Mouse (Mus musculus) heart, adult 9 months (tissue): ENCODE measurements around the gene Sdhaf3.
"Not testable (repeated sequence)": the region's sequence is repeated elsewhere in the genome, so short reads cannot be mapped to it uniquely, and the experiment has no call there.

Experiments used
- DNase-seq, 2 experiments: peaks; one replicate each; pipeline ENCODE4 v3.0.0; 2022; ENCODE audit warnings: low spot score in 2 of 2

Gene Sdhaf3

DNA sequence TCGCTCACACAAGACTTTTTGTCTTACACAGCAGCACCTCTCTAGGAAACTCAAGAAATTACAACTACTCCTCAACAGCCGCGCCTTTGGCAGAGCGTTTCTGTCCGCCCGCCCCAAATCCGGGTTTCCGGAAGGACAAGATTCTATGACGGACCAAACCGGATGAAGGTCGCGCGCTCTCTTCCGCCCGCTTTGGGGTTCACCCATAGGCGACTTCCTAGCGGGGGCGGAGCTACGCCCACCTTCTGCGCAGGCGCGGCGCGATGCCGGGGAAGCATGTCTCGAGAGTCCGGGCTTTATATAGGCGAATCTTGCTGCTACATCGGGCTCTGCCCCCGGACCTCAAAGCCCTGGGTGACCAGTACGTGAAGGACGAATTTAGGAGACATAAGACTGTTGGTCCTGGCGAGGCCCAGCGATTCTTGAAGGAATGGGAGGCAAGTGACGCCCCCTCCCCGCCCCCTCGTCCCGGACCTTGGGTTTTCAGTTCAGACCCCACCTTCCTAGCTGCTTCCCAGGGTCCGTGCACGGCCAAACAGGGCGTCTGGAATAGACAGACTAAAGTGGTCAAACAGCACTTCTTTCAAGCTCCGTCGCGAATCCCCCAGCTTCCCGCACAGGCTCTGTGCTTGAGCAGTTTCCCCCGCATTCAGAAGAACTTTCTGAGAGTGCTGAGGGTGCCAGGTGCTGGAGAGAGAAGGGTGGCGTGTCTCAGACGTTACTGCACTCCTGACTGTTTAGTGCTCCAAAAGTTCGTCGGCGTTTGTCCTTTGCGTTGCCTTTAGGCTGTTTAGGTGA is at the start of gene Sdhaf3:
Sdhaf3 (plus strand) TSS at position 241 of the 798 bp plus-strand sequence.
- peak; percentile 90 to 95 for DNase-seq

DNA sequence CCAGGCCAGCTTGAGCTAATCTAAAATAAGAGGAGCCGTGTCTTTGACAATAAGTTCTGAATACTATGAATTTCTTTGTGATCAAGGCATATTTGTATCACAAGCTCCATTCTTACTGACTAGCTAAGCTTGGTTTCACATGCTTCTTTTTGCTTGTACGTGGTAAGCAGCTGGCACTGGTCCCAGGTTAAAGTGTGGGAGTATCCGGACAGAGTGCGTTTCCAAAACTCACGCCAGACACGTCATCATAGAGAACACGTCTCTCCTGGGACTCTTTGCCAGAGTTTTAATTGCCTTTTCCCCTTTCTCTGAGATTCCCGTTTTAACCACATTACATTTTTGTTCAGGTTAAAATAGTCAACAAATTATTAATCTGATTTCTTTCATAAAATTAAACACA is 46.2 kb upstream of the Sdhaf3 start:
- DNase-seq, result peak; percentile 69 to 86

DNA sequence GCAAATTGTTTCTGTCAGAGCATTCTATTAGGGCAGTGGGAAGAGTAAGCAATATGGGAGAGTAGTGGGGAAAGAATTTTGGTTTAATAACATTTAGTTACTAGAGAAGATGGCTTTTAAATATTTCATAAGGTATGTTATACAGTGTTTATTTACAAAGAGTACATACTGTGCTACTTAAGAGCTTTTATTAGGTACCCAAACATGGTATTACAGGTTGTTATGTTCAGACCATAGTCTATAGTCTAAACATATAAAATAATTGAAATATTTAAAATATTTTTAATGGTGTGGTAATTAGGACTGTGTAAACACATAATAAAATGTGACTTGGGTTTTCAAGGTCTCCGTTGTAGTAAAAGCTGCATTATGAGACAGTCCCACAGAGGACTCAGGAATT is 41.5 kb upstream of the Sdhaf3 start:
- DNase-seq, result no peak

DNA sequence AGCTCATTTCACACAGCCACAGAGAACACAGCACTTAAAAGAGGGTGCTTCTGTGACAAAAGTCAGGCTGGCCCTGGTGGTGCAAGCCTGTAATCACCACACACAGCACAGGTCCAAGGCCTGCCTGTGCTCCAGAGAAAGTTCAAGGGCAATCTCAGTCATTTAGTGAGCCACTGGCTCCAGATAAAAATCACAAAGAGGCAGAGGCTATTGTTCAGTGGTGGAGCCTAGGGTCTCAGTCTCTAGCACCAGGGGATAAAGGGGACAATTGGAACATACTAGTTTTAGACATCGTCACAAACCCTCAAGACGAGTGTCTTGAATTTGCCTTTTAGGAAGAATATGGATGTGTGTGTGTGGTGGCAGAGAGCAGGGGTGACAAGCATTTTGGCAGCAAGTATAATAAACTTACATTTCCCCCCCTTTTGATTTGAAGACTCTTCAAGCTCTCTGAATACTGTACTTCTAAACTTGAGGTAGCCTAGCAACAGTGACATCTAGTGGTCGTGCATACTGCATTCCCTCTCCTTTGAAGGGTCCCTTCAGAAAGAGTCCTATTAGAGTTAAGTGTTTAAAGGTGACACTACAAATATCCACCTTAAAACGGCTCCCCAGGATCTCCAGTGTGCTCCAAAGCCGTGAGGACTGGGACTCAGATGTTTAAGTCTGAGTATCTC is 40.8 kb upstream of the Sdhaf3 start:
- peak; percentile 9 to 26 for DNase-seq

DNA sequence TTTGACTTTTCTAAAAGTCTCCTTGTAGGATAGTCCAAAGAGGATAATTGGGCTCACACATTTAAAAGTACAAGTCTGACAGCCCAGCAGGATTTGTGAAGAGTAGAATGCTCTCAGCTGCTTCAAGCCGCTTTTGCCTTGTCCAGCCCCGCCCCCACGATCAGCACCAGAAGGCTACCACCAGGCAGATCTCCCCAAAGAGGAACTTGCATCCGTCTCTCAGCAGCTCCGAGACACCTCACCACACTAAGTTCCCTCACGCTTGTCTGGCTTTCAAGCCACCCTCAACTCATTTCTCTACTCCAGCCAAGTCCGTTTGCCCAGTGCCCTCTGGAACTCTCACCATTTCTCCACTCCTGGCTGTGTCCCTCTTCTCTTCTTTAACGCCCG is 40.3 kb upstream of the Sdhaf3 start:
- DNase-seq, result no peak

DNA sequence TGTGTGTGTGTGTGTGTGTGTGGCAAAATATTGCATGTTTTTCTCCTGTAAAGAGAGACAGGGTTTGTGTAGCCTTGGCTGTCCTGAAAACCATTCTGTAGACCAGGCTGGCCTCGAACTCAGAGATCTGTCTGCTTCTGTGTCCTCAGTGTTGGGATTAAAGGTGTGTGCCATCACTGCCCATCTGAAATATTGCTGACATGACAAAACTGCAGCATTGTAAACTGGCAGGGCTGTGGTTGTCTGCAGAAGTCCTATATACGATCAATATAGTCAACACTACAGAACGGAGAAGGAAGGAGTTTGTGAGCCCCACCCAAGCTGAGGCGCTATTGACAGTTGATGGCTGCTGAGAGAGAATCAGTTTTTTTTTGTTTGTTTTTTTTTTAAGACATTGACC is 38.5 kb upstream of the Sdhaf3 start:
- no peak for DNase-seq

DNA sequence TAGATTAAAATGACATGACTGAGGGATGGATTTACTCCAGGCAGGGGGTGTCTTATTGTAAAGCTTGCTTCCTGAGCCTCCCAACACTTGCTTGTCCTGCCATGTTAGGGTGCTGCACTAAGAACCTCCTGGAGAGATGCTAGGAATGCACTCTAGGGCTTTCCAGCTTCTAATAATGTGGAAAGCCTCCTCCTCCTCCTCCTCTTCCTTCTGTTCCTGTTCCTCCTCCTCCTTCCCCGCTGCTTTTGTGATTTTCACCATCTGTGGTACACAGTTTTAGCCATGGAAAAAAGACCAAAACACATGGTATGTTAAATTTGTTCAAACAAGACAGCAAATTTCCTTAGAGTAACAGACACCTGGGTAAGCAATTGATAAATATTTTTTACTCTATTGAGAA is 30.5 kb upstream of the Sdhaf3 start:
- no peak for DNase-seq

DNA sequence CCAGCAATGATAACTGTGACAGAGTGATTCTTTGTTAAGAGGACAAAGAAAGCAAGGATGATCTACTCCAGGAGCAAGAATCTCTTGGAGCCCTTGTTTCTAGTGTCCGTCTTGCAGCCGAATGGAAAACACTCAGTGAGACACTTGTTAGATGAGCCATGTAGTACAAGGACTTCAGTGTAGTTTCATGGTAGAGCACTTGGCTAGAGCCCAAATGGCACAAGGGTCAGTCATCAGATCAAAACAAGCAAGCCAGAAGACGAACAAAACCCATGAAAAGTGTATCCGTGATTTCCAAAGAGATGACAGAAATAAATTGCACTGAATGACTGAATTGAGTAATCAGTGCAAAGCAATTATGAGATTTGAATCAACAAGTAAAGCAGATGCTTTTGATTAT is 25.0 kb upstream of the Sdhaf3 start:
- no peak for DNase-seq

DNA sequence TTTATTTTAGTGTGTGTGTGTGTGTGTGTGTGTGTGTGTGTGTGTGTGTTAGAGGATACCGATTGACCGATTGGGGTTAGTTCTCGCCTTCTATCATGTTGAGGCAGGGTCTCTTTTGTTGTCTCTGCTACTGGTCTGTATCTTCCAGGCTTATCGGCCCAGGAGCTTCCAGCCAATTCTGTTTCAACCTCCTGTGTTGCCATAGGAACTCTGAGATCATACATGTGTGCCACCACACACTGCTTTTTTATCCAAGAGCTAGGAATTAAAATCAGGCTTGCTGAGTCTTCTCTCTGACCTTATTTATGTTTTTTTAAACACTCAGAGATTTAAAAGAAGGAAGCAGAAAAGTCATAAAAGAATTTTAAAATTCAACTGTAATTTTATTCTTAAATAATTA is 24.3 kb upstream of the Sdhaf3 start:
- DNase-seq, result no peak

DNA sequence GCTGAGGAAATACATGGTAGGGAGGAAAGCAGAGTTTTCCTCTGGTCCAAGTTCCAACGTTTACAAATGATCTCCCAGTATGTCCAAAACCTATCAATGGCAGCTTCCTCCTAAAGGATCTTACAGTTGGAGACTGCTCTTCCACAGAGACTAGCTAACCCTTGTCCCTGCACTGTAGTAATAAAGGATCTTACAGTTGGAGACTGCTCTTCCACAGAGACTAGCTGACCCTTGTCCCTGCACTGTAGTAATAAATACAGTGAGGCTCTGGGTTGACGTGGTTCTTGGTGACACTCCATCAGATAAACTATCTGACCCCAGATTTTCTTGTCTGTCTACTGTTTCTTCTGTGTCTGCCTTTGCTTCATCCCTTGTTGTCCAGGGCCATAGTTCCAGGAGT is 15.0 kb upstream of the Sdhaf3 start:
- DNase-seq, result no peak

DNA sequence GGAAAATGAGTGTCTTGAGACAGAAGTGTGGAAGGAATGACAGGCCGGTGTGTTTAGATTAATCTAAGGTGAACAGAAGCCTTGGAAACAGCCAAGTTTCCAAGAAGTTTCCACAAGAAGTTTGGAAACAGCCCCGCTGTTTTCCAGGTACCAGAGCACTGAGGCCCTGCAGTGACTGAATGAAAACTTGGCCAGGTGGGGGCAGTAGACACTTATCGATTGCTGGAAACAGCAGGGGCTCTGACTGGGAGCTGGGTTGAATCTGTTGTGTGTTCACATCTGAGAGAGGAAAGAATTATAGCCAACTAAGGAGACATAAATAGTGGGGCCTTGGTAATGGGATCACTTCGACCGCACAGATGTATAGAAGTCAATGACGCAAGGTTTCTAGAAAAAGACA is 13.0 kb upstream of the Sdhaf3 start:
- no peak for DNase-seq

DNA sequence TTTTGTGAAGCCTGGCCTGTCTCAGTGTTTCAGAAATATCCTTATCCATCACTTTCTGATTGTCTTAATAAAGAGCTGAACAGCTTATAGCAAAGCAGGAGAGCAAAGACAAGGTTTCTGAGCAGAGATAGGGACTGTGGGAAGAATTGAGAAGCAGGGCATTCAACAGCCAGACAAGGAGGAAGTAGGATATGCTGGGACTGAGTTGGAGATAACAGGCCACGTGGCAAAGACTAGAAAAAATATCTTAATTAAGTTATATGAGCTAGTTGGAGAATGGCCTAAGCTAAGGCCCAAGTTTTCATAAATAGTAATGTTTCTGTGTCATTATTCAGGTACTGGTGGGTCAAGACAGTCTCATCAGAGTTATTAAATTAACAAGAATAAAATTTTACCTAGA is 8.2 kb upstream of the Sdhaf3 start:
- DNase-seq, result no peak

DNA sequence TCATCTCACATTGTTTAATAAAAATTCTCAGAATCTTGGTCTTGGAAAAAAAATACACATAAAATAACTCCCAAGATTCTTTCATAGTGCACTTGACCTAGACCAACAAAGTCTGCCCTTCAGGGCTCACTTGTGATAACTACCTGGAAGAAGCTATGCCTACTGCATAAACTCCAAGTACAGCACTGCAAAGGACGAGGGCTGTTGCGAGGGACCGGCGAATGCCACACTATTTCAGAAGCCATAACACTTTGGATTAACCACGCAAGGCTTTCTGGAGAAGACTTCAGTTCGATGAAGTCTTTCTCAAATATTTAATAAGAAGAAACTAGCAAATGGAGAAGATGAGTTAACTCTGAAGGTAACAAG is 425 bp upstream of the Sdhaf3 start:
- DNase-seq, result no peak

DNA sequence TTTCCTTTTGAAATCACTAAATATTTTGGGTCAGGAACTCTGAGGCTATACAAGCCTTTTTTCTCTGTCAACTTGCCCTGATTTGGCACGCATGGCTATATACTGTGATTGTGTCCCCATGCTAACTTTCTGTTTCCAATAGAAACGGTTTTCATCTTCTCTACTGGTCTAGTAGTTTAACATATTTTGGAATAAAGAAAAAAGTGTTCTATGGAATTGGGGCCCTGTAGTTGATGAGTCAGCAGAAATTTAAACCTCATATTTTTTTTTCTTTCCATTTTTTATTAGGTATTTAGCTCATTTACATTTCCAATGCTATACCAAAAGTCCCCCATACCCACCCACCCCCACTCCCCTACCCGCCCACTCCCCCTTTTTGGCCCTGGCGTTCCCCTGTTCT is 3.4 kb downstream of the Sdhaf3 start:
- not testable (repeated sequence) for DNase-seq

DNA sequence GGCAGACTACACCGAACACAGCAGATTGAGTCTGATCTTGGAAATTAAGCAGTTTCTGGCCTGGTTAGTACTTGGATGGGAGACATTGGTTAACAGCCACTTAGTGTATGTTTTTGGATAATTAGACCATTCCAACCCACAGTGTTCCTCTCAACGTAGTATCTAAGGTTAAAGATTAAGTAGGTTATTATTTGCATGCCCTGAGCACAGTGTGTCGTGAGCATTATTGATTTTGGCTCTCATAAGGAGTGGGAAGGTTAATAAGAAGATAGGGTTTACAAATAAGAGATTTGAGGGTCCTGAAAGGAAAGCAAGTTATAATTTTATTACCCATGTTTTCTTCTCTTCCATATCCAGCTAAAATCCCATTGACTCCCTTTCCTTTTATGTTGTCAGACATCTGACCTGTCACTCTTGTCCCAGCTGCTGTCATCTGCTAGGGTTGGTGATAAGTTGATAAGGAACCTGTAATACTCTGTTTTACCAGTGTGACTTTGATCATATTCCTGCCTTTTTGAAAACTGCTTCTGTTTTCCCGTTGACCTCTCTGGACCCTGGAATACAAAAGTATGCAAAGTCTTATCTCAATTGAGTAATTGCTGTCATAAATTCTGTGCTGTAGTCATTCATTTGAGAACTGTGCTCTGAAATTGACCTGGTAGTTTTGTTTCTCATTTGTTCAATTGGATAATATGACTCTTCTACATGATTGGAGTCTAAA is 41.6 kb downstream of the Sdhaf3 start:
- no peak for DNase-seq

DNA sequence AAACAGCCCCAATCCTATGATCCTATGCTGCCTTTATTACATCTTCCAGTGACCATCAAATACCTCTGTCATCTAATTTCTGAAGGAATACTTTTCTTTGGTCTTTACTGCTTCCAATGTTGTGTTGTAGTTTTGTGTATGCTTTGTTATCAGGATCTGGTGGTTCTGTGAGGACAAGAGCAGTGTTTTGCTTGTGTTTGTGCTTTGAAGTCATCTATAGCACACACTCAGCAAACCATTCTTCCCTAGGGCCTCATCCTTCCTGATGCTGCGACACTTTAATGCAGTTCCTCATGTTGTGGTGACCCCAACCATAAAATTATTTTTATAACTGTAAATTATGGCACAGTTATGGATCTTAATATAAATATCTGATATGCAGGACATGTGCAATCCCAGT is 42.2 kb downstream of the Sdhaf3 start:
- no peak for DNase-seq

DNA sequence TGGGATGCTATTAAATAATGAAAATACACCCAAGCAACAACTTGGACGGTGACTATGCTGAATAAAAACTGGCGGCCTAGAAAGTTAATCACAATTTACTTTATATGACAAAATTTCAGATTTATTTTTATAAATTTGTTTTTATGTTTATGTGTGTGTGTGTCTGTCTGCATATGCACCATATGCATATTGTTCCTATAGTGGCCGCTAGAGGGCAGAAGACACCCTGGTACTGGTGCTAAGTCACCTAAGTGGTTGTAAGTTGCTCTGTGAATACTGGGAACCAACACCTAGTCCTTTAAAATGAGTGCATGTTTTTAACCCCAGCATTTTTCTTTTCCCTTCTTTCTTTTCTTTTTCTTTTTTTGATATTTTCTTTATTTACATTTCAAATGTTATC is 43.2 kb downstream of the Sdhaf3 start:
- DNase-seq, result no peak

DNA sequence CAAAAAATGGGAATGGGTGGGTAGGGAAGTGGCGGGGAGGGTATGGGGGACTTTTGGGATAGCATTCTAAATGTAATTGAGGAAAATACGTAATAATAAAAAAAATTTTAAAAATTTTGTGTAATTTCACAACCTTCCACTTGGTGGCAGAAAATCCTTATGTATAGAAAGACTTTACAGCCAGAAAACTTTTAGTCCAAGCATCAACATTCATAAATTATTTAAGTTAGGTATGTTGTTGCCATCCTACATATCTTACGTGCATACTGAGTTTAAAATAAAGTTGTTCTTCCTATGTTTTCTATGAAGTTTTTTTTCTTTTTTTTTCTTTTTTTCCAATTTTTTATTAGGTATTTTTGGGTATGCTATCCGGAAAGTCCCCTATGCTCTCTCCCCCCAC is 47.3 kb downstream of the Sdhaf3 start:
- DNase-seq, result no peak

DNA sequence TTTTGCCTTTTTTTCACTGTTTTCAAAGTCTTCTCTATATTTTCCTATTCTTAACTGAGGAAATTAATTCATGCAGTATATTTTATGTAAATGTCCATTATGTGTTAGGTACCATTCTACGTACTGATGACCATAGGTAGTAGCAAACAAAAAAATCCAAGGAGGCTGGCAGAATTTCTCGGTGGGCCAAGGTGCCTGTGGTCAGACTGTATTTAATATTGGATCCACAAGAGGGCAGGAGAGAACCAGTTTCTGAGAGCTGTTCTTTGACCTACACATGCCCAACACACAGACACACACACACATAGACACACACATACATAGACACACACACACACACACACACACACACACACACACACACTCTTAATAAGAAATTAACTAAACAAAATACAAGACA is 48.2 kb downstream of the Sdhaf3 start:
- DNase-seq, result no peak

DNA sequence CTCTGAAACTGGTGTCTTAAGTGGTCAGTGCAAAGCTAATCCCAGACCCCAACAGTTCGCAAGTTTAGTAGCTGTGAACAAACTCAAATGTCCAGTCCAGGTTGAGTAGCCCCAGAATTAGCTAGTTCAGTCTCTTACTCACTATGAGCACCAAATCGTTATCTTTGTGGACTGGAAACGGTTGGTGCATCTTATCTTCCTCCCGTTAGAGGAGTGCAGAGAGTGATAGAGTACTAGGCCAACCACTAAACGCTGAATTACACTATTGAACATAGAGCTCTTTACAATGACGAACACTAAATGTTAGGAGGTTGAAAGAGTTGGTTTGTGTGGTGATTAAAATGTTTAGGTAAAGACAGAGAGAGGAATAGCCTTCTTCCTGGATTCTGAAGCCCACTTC is 82.3 kb downstream of the Sdhaf3 start:
- DNase-seq, result no peak

DNA sequence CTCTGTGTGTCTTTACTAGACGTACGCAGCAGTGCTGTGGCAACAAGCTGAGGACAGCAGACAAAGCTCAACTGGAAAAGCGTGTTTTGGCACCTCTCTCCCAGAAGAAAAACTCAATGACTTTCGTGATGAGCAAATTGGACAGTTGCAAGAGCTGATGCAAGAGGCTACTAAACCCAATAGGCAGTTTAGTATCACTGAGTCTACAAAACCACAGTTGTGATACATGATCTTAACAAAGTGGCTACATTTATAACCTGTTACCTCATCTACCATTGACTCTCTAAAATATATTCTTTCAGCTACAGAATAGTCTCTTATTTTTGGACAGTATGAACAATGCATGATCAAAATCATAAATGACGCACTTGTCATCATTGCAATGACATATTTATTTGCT is 83.0 kb downstream of the Sdhaf3 start:
- DNase-seq, result no peak

DNA sequence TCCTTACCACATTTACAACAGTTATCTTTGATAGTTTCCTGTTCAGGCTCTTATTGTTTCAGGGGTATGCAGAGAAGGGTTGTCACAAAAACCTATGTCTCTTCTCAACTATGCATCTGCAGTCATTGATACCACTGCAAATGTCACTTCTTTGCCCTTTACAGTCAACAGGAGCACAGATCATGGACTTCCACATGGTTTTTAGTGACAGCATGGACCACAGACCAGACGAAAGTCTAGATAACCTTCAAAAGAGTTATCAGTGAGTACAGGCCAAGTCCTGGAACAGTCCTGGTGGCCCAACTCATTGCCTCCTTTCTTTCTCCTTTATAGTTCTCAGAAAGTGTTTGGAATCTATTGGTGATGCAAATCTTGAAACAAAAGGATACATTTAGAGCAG is 86.1 kb downstream of the Sdhaf3 start:
- no peak for DNase-seq

DNA sequence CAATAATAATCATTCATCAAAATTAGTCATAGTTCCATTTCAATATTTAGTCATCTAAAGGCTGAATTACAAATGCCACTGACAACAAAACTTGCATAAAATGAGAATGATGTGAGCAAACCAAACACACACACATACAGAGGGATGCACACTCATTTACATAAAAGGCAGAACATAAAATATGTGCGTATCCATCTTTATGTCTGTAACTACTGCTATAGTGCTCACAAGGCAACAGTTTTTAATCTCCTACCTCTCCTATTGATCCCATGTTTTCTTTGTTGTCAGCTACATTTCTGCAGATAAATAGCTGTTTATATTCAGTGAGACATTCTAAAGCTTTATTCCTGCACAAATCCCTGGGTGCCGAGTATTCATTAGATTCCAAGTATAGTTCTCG is 107.0 kb downstream of the Sdhaf3 start:
- no peak for DNase-seq
